Mouse (Mus musculus) small intestine, adult 2 months (tissue): ENCODE data around the gene Gm28036.

Source experiments
- CTCF ChIP-seq: fragments of 200-500 bp; IDR thresholded peaks from 2 replicates; pipeline ENCODE4 v1.5.1; 2012; ENCODE audit warnings: low read depth, mild to moderate bottlenecking, control low read depth, inconsistent platforms, low read length, moderate library complexity, mixed read lengths; ENCODE audit not compliant: insufficient replicate concordance, insufficient read length; ENCODE audit errors: extremely low read depth
- POLR2A ChIP-seq: fragments of 200-500 bp; IDR thresholded peaks from 2 replicates; pipeline ENCODE4 v1.6.1; 2012; ENCODE audit warnings: low read depth, mild to moderate bottlenecking, control low read depth, inconsistent platforms, low read length, moderate library complexity

DNA sequence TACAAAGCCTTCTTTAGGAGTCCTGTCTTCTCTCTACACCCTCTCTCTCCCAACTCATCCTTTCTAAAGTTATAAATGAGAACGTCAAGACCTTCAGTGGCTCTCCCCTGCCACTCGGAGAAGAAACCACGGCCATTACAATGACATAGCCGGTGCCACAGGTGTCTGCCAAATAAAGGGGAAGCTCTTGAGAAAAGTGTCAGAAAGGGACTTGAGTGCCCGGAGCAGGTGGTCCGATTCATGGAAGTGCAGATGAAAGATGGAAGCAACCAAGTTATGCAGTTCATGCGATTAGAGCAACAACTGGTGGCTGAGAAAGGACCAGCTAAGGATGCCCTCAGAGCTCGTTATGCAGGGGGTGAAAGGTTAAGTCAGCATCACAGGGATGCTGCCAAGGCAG lies 84.0 kb downstream of the Gm28036 start:
- TF ChIP-seq CTCF (no peak), POLR2A (no peak)
